Mouse (Mus musculus): ENCODE results near the gene Pfkm.

GRCm38 (mm10) chr15:98155272-98155671 is 62.9 kb downstream of the Pfkm start:
- TF ChIP-seq POLR2A (IDR thresholded peaks at IDR 0.05; ENCODE audit: extremely low read depth, insufficient read depth, low read length): no peak
- TF ChIP-seq CTCF (IDR thresholded peaks at IDR 0.05; ENCODE audit: low read depth, low read length): no peak

Data from liver, adult 2 months (tissue).